Mouse (Mus musculus) embryonic fibroblast, embryonic 13.5 days (primary cell): ENCODE results near the gene Dennd6b.

Experiments used
- CTCF ChIP-seq: IDR thresholded peaks from 2 replicates; pipeline ENCODE4 v1.5.1; 2011; ENCODE audit warnings: mild to moderate bottlenecking, control low read depth, low read length, moderate library complexity, borderline replicate concordance; ENCODE audit not compliant: insufficient read depth
- POLR2A ChIP-seq: IDR thresholded peaks from 2 replicates; pipeline ENCODE4 v1.6.1; 2011; ENCODE audit warnings: low read depth, mild to moderate bottlenecking, control low read depth, low read length, moderate library complexity

DNA sequence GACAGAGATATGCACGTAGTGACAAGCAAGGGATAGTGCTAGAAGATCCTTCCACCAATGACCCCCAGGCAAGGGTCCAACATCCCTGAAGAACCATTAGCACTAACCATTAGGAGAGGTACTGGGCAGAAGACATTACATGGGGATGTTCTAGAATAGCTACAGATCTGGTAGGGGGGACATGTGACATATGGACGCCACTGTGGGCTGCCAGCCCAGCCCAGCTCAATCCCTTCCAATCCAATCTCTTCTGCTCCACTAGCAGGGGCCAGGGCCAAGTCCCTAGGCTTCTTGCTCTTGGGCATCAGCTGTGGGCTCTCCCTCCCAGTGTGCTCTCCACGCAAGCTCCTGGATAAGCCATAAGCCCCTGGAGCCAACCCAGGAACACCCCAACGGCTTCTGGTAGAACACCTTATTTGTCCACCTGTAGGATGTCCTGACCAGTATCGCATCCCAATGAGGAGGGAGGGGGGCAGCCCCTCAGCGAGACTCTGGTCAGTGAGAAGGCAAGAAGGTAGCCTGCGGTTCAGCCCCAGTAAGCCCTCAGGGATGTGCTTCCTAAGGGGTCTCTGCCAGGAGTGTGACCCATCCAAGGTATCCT lies 17.9 kb downstream of the Dennd6b start:
- TF ChIP-seq POLR2A (no peak), CTCF (no peak)
